Comparison of ENCODE assay signal across 8 mouse cellular contexts in genomic region chr3:9076696-9077095, GRCm38 (mm10).
A peak's percentile ranks its signal among the peaks of the same experiment; 100 is the strongest.
DNase-seq lines count a peak whose midpoint lies in the region; ATAC-seq and TF ChIP-seq lines count a peak whose summit lies in the region.
"Had no signal": no experiment of that assay in that cellular context is flagged by ENCODE, and none has a peak within 500 bp of the region (broad histone marks: within the 10 kb centered on the region; RNA-seq: fewer than 3 reads in every experiment).

No protein-coding gene starts in this region.

- no peaks in the 10 kb centered on the region for H3K9me3 ChIP-seq in hindbrain, embryonic 16.5 days (ENCODE audit: control insufficient read depth, low read length)
- H3K9me3 ChIP-seq: limb, embryonic 15.5 days had no signal

- no peak overlapping the region for H3K4me2 ChIP-seq in hindbrain, embryonic 16.5 days (ENCODE audit: low read length)
- H3K4me2 ChIP-seq: limb, embryonic 15.5 days had no signal

- ATAC-seq in hindbrain, embryonic 16.5 days: peak; percentile 60

- no peak overlapping the region for H3K4me3 ChIP-seq in embryonic fibroblast, embryonic 13.5 days (ENCODE audit: insufficient read depth, low read length)
- H3K4me3 ChIP-seq in hindbrain, embryonic 16.5 days (ENCODE audit: low read length): no peak overlapping the region
- H3K4me3 ChIP-seq: limb, embryonic 15.5 days had no signal

- no peak overlapping the region for H3K27ac ChIP-seq in embryonic fibroblast, embryonic 13.5 days (ENCODE audit: insufficient read depth, low read length)
- H3K27ac ChIP-seq in hindbrain, embryonic 16.5 days (ENCODE audit: low read depth, low read length): no peak overlapping the region
- H3K27ac ChIP-seq: limb, embryonic 15.5 days had no signal

- TF ChIP-seq POLR2A in embryonic fibroblast, embryonic 13.5 days (IDR thresholded peaks at IDR 0.05; ENCODE audit: low read depth, low read length): no peak

- H3K36me3 ChIP-seq in hindbrain, embryonic 16.5 days (ENCODE audit: control insufficient read depth, insufficient read depth, low read length): no peaks in the 10 kb centered on the region
- H3K36me3 ChIP-seq: limb, embryonic 15.5 days had no signal

- no peak overlapping the region for H3K9ac ChIP-seq in hindbrain, embryonic 16.5 days (ENCODE audit: low read depth, low read length)
- H3K9ac ChIP-seq: limb, embryonic 15.5 days had no signal

- peak; percentile 76 for DNase-seq in MN1 (ENCODE audit: low spot score)
- peak; percentile 70 to 71 for DNase-seq in adrenal gland, postnatal 36 days
- peak; percentile 52 to 70 for DNase-seq in layer of hippocampus, postnatal 14 days (ENCODE audit: low spot score in 2 of 2)
- peak; percentile 62 for DNase-seq in mesoderm, embryonic 11.5 days (ENCODE audit: low read depth, low spot score)
- DNase-seq in spleen, adult 12 weeks (ENCODE audit: low spot score): peak; percentile 11

- 25% methylated on average over 3 of the region's 3 CpGs for WGBS in hindbrain, embryonic 16.5 days

- no peaks in the 10 kb centered on the region for H3K4me1 ChIP-seq in embryonic fibroblast, embryonic 13.5 days (ENCODE audit: control insufficient read depth, insufficient read depth, low read length)
- no peaks in the 10 kb centered on the region for H3K4me1 ChIP-seq in hindbrain, embryonic 16.5 days (ENCODE audit: control insufficient read depth, insufficient read depth, low read depth, low read length)
- H3K4me1 ChIP-seq: limb, embryonic 15.5 days had no signal

- H3K27me3 ChIP-seq in hindbrain, embryonic 16.5 days (replicated peaks; ENCODE audit: control insufficient read depth, insufficient read depth, low read length): no peaks in the 10 kb centered on the region
- H3K27me3 ChIP-seq: limb, embryonic 15.5 days had no signal

- peak; percentile 91 for TF ChIP-seq CTCF in embryonic fibroblast, embryonic 13.5 days (IDR thresholded peaks at IDR 0.05; ENCODE audit: borderline replicate concordance, insufficient read depth, low read length)

Comparison
In these comparisons a context has a peak if more than half of its experiments do, and no peak if none do; other contexts are left out.
1. DNase-seq: peak in every context shown above with its lines; median percentile 76 in MN1; 70 in adrenal gland, postnatal 36 days; 62 in mesoderm, embryonic 11.5 days; 61 in layer of hippocampus, postnatal 14 days; 11 in spleen, adult 12 weeks.